Comparison of ENCODE assay signal across 12 mouse cellular contexts in genomic region chr9:118715971-118716628, GRCm38 (mm10).
A peak's percentile ranks its signal among the peaks of the same experiment; 100 is the strongest.
DNase-seq lines count a peak whose midpoint lies in the region; ATAC-seq lines count a peak whose summit lies in the region.
"Had no signal": no experiment of that assay in that cellular context is flagged by ENCODE, and none has a peak within 500 bp of the region (broad histone marks: within the 10 kb centered on the region; RNA-seq: fewer than 3 reads in every experiment).

No protein-coding gene starts in this region.

- peaks cover 21% of the 10 kb centered on the region for H3K4me1 ChIP-seq in heart, embryonic 16.5 days (ENCODE audit: control insufficient read depth, insufficient read depth, low read length)
- H3K4me1 ChIP-seq in megakaryocyte, embryonic 14.5 days = peaks cover 16% of the 10 kb centered on the region
- H3K4me1 ChIP-seq: forebrain, embryonic 10.5 days; neural tube, embryonic 12.5 days had no signal

- H3K9me3 ChIP-seq in heart, embryonic 16.5 days (replicated peaks; ENCODE audit: control insufficient read depth, low read length) = 0 out of 2 replicates have a peak, but pooled peaks cover 4% of the 10 kb centered on the region
- H3K9me3 ChIP-seq in megakaryocyte, embryonic 14.5 days = peaks cover 14% of the 10 kb centered on the region
- H3K9me3 ChIP-seq: forebrain, embryonic 10.5 days; neural tube, embryonic 12.5 days had no signal

- H3K27me3 ChIP-seq in heart, embryonic 16.5 days (ENCODE audit: control insufficient read depth, insufficient read depth, low read length) = no peaks in the 10 kb centered on the region
- H3K27me3 ChIP-seq in megakaryocyte, embryonic 14.5 days (replicated peaks) = peaks cover 21% of the 10 kb centered on the region
- H3K27me3 ChIP-seq: neural tube, embryonic 12.5 days had no signal

- no peak for DNase-seq in heart, adult 9 months (ENCODE audit: low spot score in 2 of 2)
- DNase-seq in spleen, adult 18-20 months = peak; percentile 12 to 33
- no peak for DNase-seq in spleen, postnatal 4 days (ENCODE audit: low spot score in 2 of 2)
- DNase-seq in thymus, postnatal 4 days = peak; percentile 69
- no peak for DNase-seq in gastrocnemius, postnatal 10 days
- DNase-seq in cerebellum, adult 11 months = no peak
- DNase-seq: kidney, adult 9 months; right cerebral cortex, postnatal 4 days had no signal

- peak; percentile 50 for ATAC-seq in heart, embryonic 16.5 days (replicated peaks; ENCODE audit: extremely low read depth, insufficient read depth, low FRiP score)

- H3K9ac ChIP-seq in heart, embryonic 16.5 days (ENCODE audit: low read length) = no peak overlapping the region
- H3K9ac ChIP-seq: neural tube, embryonic 12.5 days had no signal

- H3K4me2 ChIP-seq in heart, embryonic 16.5 days (ENCODE audit: low read depth, low read length) = no peak overlapping the region
- H3K4me2 ChIP-seq: neural tube, embryonic 12.5 days had no signal

- 58% methylated on average over 9 of the region's 9 CpGs for WGBS in heart, embryonic 16.5 days

- peak overlapping the region; percentile 41 for H3K27ac ChIP-seq in heart, embryonic 16.5 days (ENCODE audit: low read length)
- H3K27ac ChIP-seq: forebrain, embryonic 10.5 days; neural tube, embryonic 12.5 days had no signal

- H3K36me3 ChIP-seq in heart, embryonic 16.5 days (ENCODE audit: control insufficient read depth, insufficient read depth) = 0 out of 2 replicates have a peak, but pooled peaks cover 3% of the 10 kb centered on the region
- H3K36me3 ChIP-seq in megakaryocyte, embryonic 14.5 days (replicated peaks; ENCODE audit: low read length) = no peaks in the 10 kb centered on the region
- H3K36me3 ChIP-seq: neural tube, embryonic 12.5 days had no signal

- no peak overlapping the region for H3K4me3 ChIP-seq in heart, embryonic 16.5 days (ENCODE audit: low read length)
- peak overlapping the region; percentile 74 for H3K4me3 ChIP-seq in megakaryocyte, embryonic 14.5 days (replicated peaks)
- H3K4me3 ChIP-seq: forebrain, embryonic 10.5 days; neural tube, embryonic 12.5 days had no signal

Comparison
In these comparisons a context has a peak if more than half of its experiments do, and no peak if none do; other contexts are left out.
1. DNase-seq: peak in spleen, adult 18-20 months (2 of 2) and thymus, postnatal 4 days (single experiment); none in heart, adult 9 months (0 of 2), spleen, postnatal 4 days (0 of 2), gastrocnemius, postnatal 10 days (single experiment) and cerebellum, adult 11 months (single experiment).